Mouse (Mus musculus): ENCODE measurements at regions not wholly inside any gene's neighbourhood (a gene's known extent, or its start where the extent isn't known, plus 50 kb on each side); places are given as distances from the start of the nearest gene placed in this dataset.

- H3K27ac ChIP-seq: no peak overlapping the region
- 78% methylated on average over 5 of the region's 5 CpGs for WGBS
Measured at GRCm38 (mm10) chr16:62681880-62682279, 104.7 kb downstream of the Nsun3 start.

GRCm38 (mm10) chr16:62676815-62677214 lies 109.8 kb downstream of the Nsun3 start:
- Histone ChIP-seq H3K36me3 (no peaks in the 10 kb centered on the region), H3K9me3 (replicated peaks) (no peaks in the 10 kb centered on the region), H3K27ac (no peak overlapping the region), H3K4me1 (replicated peaks) (no peaks in the 10 kb centered on the region), H3K9ac (no peak overlapping the region), H3K4me3 (no peak overlapping the region), H3K4me2 (no peak overlapping the region), H3K27me3 (no peaks in the 10 kb centered on the region)
- no peak for ATAC-seq (replicated peaks; ENCODE audit: insufficient number of reproducible peaks, insufficient read depth, low FRiP score, low read depth)
- WGBS: 66% methylated on average over 6 of the region's 6 CpGs

More at GRCm38 (mm10) chr16:62681880-62682279, 104.7 kb downstream of the Nsun3 start:
- no peak overlapping the region for H3K4me2 ChIP-seq
- no peaks in the 10 kb centered on the region for H3K9me3 ChIP-seq (replicated peaks)
- no peaks in the 10 kb centered on the region for H3K27me3 ChIP-seq
- H3K4me3 ChIP-seq: no peak overlapping the region
- no peaks in the 10 kb centered on the region for H3K36me3 ChIP-seq
- H3K9ac ChIP-seq: no peak overlapping the region
- ATAC-seq (replicated peaks; ENCODE audit: insufficient number of reproducible peaks, insufficient read depth, low FRiP score, low read depth): no peak
- no peaks in the 10 kb centered on the region for H3K4me1 ChIP-seq (replicated peaks)

- no peak for ATAC-seq (replicated peaks; ENCODE audit: insufficient number of reproducible peaks, insufficient read depth, low FRiP score, low read depth)
- no peak overlapping the region for H3K4me2 ChIP-seq
- H3K27me3 ChIP-seq: no peaks in the 10 kb centered on the region
- no peaks in the 10 kb centered on the region for H3K9me3 ChIP-seq (replicated peaks)
- H3K4me1 ChIP-seq (replicated peaks): no peaks in the 10 kb centered on the region
- H3K36me3 ChIP-seq: no peaks in the 10 kb centered on the region
- no peak overlapping the region for H3K27ac ChIP-seq
- WGBS: 83% methylated on average over 2 of the region's 2 CpGs
- H3K4me3 ChIP-seq: no peak overlapping the region
- no peak overlapping the region for H3K9ac ChIP-seq
Measured at GRCm38 (mm10) chr16:62657383-62657782, 129.2 kb downstream of the Nsun3 start.

- H3K4me3 ChIP-seq: no peak overlapping the region
- no peaks in the 10 kb centered on the region for H3K9me3 ChIP-seq (replicated peaks)
- no peak overlapping the region for H3K9ac ChIP-seq
- H3K36me3 ChIP-seq: no peaks in the 10 kb centered on the region
- ATAC-seq (replicated peaks; ENCODE audit: insufficient number of reproducible peaks, insufficient read depth, low FRiP score, low read depth): no peak
- H3K27ac ChIP-seq: no peak overlapping the region
- WGBS: 78% methylated on average over 1 of the region's 1 CpGs
- H3K27me3 ChIP-seq: no peaks in the 10 kb centered on the region
- H3K4me2 ChIP-seq: no peak overlapping the region
- H3K4me1 ChIP-seq (replicated peaks): no peaks in the 10 kb centered on the region
Measured at GRCm38 (mm10) chr16:62654436-62654835, 132.2 kb downstream of the Nsun3 start.

GRCm38 (mm10) chr16:62653817-62654216 lies 132.8 kb downstream of the Nsun3 start:
- H3K4me1 ChIP-seq (replicated peaks): no peaks in the 10 kb centered on the region
- H3K4me2 ChIP-seq: no peak overlapping the region
- ATAC-seq (replicated peaks; ENCODE audit: insufficient number of reproducible peaks, insufficient read depth, low FRiP score, low read depth): no peak
- H3K4me3 ChIP-seq: no peak overlapping the region
- H3K27ac ChIP-seq: no peak overlapping the region
- 40% methylated on average over 8 of the region's 8 CpGs for WGBS
- no peaks in the 10 kb centered on the region for H3K9me3 ChIP-seq (replicated peaks)
- H3K9ac ChIP-seq: no peak overlapping the region
- H3K27me3 ChIP-seq: no peaks in the 10 kb centered on the region
- H3K36me3 ChIP-seq: no peaks in the 10 kb centered on the region

GRCm38 (mm10) chr16:62652769-62653465 lies 133.7 kb downstream of the Nsun3 start:
- no peaks in the 10 kb centered on the region for H3K4me1 ChIP-seq (replicated peaks)
- H3K36me3 ChIP-seq: no peaks in the 10 kb centered on the region
- no peak overlapping the region for H3K4me2 ChIP-seq
- no peak overlapping the region for H3K27ac ChIP-seq
- H3K9ac ChIP-seq: no peak overlapping the region
- 67% methylated on average over 6 of the region's 6 CpGs for WGBS
- no peaks in the 10 kb centered on the region for H3K9me3 ChIP-seq (replicated peaks)
- H3K27me3 ChIP-seq: no peaks in the 10 kb centered on the region
- H3K4me3 ChIP-seq: no peak overlapping the region
- ATAC-seq (replicated peaks; ENCODE audit: insufficient number of reproducible peaks, insufficient read depth, low FRiP score, low read depth): no peak

- Histone ChIP-seq H3K9ac (no peak overlapping the region), H3K4me2 (no peak overlapping the region), H3K27ac (no peak overlapping the region), H3K9me3 (replicated peaks) (no peaks in the 10 kb centered on the region), H3K27me3 (no peaks in the 10 kb centered on the region), H3K4me3 (no peak overlapping the region), H3K4me1 (replicated peaks) (no peaks in the 10 kb centered on the region), H3K36me3 (no peaks in the 10 kb centered on the region)
- 78% methylated on average over 7 of the region's 7 CpGs for WGBS
- ATAC-seq (replicated peaks; ENCODE audit: insufficient number of reproducible peaks, insufficient read depth, low FRiP score, low read depth): no peak
Measured at GRCm38 (mm10) chr16:62650856-62651255, 135.8 kb downstream of the Nsun3 start.

GRCm38 (mm10) chr16:62648326-62648725 lies 138.3 kb downstream of the Nsun3 start:
- Histone ChIP-seq H3K27ac (no peak overlapping the region), H3K9me3 (replicated peaks) (no peaks in the 10 kb centered on the region), H3K4me2 (no peak overlapping the region), H3K27me3 (no peaks in the 10 kb centered on the region), H3K4me3 (no peak overlapping the region), H3K36me3 (no peaks in the 10 kb centered on the region), H3K9ac (no peak overlapping the region), H3K4me1 (replicated peaks) (no peaks in the 10 kb centered on the region)
- no peak for ATAC-seq (replicated peaks; ENCODE audit: insufficient number of reproducible peaks, insufficient read depth, low FRiP score, low read depth)
- 76% methylated on average over 8 of the region's 8 CpGs for WGBS

- Histone ChIP-seq H3K27ac (no peak overlapping the region), H3K4me2 (no peak overlapping the region), H3K9me3 (replicated peaks) (no peaks in the 10 kb centered on the region), H3K9ac (no peak overlapping the region), H3K27me3 (no peaks in the 10 kb centered on the region), H3K4me1 (replicated peaks) (no peaks in the 10 kb centered on the region), H3K36me3 (no peaks in the 10 kb centered on the region), H3K4me3 (no peak overlapping the region)
- no peak for ATAC-seq (replicated peaks; ENCODE audit: insufficient number of reproducible peaks, insufficient read depth, low FRiP score, low read depth)
- 54% methylated on average over 1 of the region's 1 CpGs for WGBS
Measured at GRCm38 (mm10) chr16:62646113-62646512, 140.5 kb downstream of the Nsun3 start.

- no peaks in the 10 kb centered on the region for H3K4me1 ChIP-seq (replicated peaks)
- no peak overlapping the region for H3K9ac ChIP-seq
- 82% methylated on average over 10 of the region's 10 CpGs for WGBS
- no peak overlapping the region for H3K27ac ChIP-seq
- no peak overlapping the region for H3K4me3 ChIP-seq
- no peak overlapping the region for H3K4me2 ChIP-seq
- no peaks in the 10 kb centered on the region for H3K9me3 ChIP-seq (replicated peaks)
- ATAC-seq (replicated peaks; ENCODE audit: insufficient number of reproducible peaks, insufficient read depth, low FRiP score, low read depth): no peak
- H3K36me3 ChIP-seq: no peaks in the 10 kb centered on the region
- no peaks in the 10 kb centered on the region for H3K27me3 ChIP-seq
Measured at GRCm38 (mm10) chr16:62642859-62643403, 143.7 kb downstream of the Nsun3 start.

GRCm38 (mm10) chr16:62623938-62624337 lies 162.7 kb downstream of the Nsun3 start:
- no peak overlapping the region for H3K4me2 ChIP-seq
- ATAC-seq (replicated peaks; ENCODE audit: insufficient number of reproducible peaks, insufficient read depth, low FRiP score, low read depth): no peak
- H3K9me3 ChIP-seq (replicated peaks): no peaks in the 10 kb centered on the region
- H3K27ac ChIP-seq: no peak overlapping the region
- no peaks in the 10 kb centered on the region for H3K36me3 ChIP-seq
- no peaks in the 10 kb centered on the region for H3K4me1 ChIP-seq (replicated peaks)
- H3K9ac ChIP-seq: no peak overlapping the region
- 74% methylated on average over 6 of the region's 6 CpGs for WGBS
- no peak overlapping the region for H3K4me3 ChIP-seq
- no peaks in the 10 kb centered on the region for H3K27me3 ChIP-seq

GRCm38 (mm10) chr16:62610873-62611272 lies 175.7 kb downstream of the Nsun3 start:
- no peaks in the 10 kb centered on the region for H3K9me3 ChIP-seq (replicated peaks)
- 79% methylated on average over 5 of the region's 5 CpGs for whole genome bisulfite sequencing
- no peak for ATAC-seq (replicated peaks; ENCODE audit: insufficient number of reproducible peaks, insufficient read depth, low FRiP score, low read depth)
- H3K36me3 ChIP-seq: no peaks in the 10 kb centered on the region
- no peak overlapping the region for H3K4me3 ChIP-seq
- H3K4me2 ChIP-seq: no peak overlapping the region
- no peak overlapping the region for H3K27ac ChIP-seq
- H3K27me3 ChIP-seq: no peaks in the 10 kb centered on the region
- H3K9ac ChIP-seq: no peak overlapping the region
- no peaks in the 10 kb centered on the region for H3K4me1 ChIP-seq (replicated peaks)
